Mouse (Mus musculus) neutrophil, adult 5-6 weeks (primary cell): ENCODE measurements around the gene Picalm. TPM values are rescaled to one million over a fixed set of nuclear protein-coding genes. Genes with fewer than 3 reads are reported as not detected.

ENCODE experiments used
- ATAC-seq: fragments of 151-379, 151-347 bp; 2 replicates; pipeline ENCODE4 v1.8.0; 2017; ENCODE audit warnings: mild to moderate bottlenecking, moderate TSS enrichment; ENCODE audit not compliant: insufficient number of reproducible peaks, poor library complexity, low FRiP score, severe bottlenecking; ENCODE audit errors: extremely low read depth
- total RNA-seq: library from RNA; stranded (forward); fragments of 200-1000 nt; gene quantifications from 2 replicates; pipeline ENCODE4 v1.2.3, GENCODE M21; 2017

Picalm gene
- total RNA-seq = 1,031 and 1,093 TPM in 2 replicates

GRCm38 (mm10) chr7:90129732-90130392, at the start of gene Picalm:
TSS of gene Picalm (plus strand) at chr7:90130213.
- ATAC-seq = peak; percentile 78

- ATAC-seq = no peak
Observed at GRCm38 (mm10) chr7:90083799-90084198, 46.2 kb upstream of the Picalm start.

GRCm38 (mm10) chr7:90084531-90084930, 45.5 kb upstream of the Picalm start:
- ATAC-seq = no peak

GRCm38 (mm10) chr7:90085713-90086112, 44.3 kb upstream of the Picalm start:
- no peak for ATAC-seq

GRCm38 (mm10) chr7:90086821-90087220, 43.2 kb upstream of the Picalm start:
- ATAC-seq = no peak

- no peak for ATAC-seq
Observed at GRCm38 (mm10) chr7:90090996-90091395, 39.0 kb upstream of the Picalm start.

- ATAC-seq = no peak
Observed at GRCm38 (mm10) chr7:90091756-90092155, 38.3 kb upstream of the Picalm start.

- ATAC-seq = no peak
Observed at GRCm38 (mm10) chr7:90092452-90093450, 37.3 kb upstream of the Picalm start.

GRCm38 (mm10) chr7:90095097-90095496, 34.9 kb upstream of the Picalm start:
- no peak for ATAC-seq

- ATAC-seq = no peak
Observed at GRCm38 (mm10) chr7:90095766-90096372, 34.1 kb upstream of the Picalm start.

GRCm38 (mm10) chr7:90096609-90097008, 33.4 kb upstream of the Picalm start:
- no peak for ATAC-seq

GRCm38 (mm10) chr7:90098253-90098652, 31.8 kb upstream of the Picalm start:
- ATAC-seq = 0 out of 2 replicates have a peak, but pooled peaks have one; percentile 13

GRCm38 (mm10) chr7:90099248-90099647, 30.8 kb upstream of the Picalm start:
- ATAC-seq = no peak

GRCm38 (mm10) chr7:90100614-90101160, 29.3 kb upstream of the Picalm start:
- ATAC-seq = no peak

GRCm38 (mm10) chr7:90116100-90116499, 13.9 kb upstream of the Picalm start:
- no peak for ATAC-seq

- no peak for ATAC-seq
Observed at GRCm38 (mm10) chr7:90120106-90120505, 9.9 kb upstream of the Picalm start.

GRCm38 (mm10) chr7:90124991-90125390, 5.0 kb upstream of the Picalm start:
- ATAC-seq = no peak

GRCm38 (mm10) chr7:90128631-90129200, 1.3 kb upstream of the Picalm start:
- no peak for ATAC-seq

GRCm38 (mm10) chr7:90129271-90129731, 712 bp upstream of the Picalm start:
- ATAC-seq = peak; percentile 83
